Mouse (Mus musculus) inflammation-experienced regulatory T-cells (primary cell): ENCODE measurements around the gene Lhfpl1. TPM values are rescaled to one million over a fixed set of nuclear protein-coding genes. Genes with fewer than 3 reads are reported as not detected.

Experiments used
- polyA plus RNA-seq, 2 experiments: library from polyadenylated mRNA; unstranded; fragments of 100-300 nt; shearing (Covaris generic); gene quantifications; one replicate each; pipeline ENCODE4 v1.2.1; 2017

Gene Lhfpl1
- polyA plus RNA-seq, result 1 to 10 TPM in 1 of 2 experiments, not detected in 1; 2.0 TPM

GRCm38 (mm10) chrX:145348377-145349203 lies at the start of gene Lhfpl1:
Lhfpl1 (minus strand) TSS chrX:145349089.

Other genes starting within 250 kb of the Lhfpl1 start
- under 1 TPM; 0.07 to 0.18 TPM for gene Amot, start 156.1 kb upstream of the Lhfpl1 start, polyA plus RNA-seq